Mouse (Mus musculus): ENCODE measurements at regions not wholly inside any gene's neighbourhood (a gene's known extent, or its start where the extent isn't known, plus 50 kb on each side); places are given as distances from the start of the nearest gene placed in this dataset.

DNA sequence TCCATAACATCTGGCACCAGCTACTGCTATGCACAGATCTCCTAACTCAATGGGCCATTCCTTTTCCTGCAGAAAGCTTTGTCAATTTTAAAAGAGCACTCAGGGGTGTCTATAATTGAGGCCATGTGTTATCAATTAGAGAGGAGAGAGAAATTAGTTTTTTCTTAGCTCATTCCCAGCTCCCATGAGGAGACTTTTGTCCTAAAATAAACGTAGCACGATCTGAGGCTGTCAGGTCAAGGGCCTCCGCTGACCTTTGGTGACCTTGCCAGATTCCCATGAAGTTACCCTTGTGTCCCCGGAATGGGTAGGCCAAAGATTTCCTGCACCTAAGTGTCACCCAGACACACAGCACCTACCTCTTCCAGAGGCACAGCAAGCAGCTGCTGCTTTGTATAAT is 130.3 kb upstream of the Gm17728 start:
- 41% methylated on average over 4 of the region's 4 CpGs for WGBS
- no peak for ATAC-seq (ENCODE audit: low FRiP score)
- Histone ChIP-seq H3K4me3 (ENCODE audit: low read depth, low read length) (no peak overlapping the region), H3K9ac (replicated peaks; ENCODE audit: low read length, poor library complexity, severe bottlenecking) (no peak overlapping the region), H3K4me1 (ENCODE audit: insufficient read depth, low read length) (no peaks in the 10 kb centered on the region), H3K36me3 (ENCODE audit: insufficient read depth, low read length) (no peaks in the 10 kb centered on the region), H3K27me3 (ENCODE audit: insufficient read depth, low read length) (no peaks in the 10 kb centered on the region), H3K27ac (ENCODE audit: low read depth, low read length) (no peak overlapping the region), H3K4me2 (ENCODE audit: low read depth, low read length, poor library complexity, severe bottlenecking) (no peak overlapping the region), H3K9me3 (ENCODE audit: low read length) (no peaks in the 10 kb centered on the region)
- no peak for DNase-seq (ENCODE audit: low spot score)
- no peak for TF ChIP-seq CTCF (IDR thresholded peaks at IDR 0.05)

GRCm38 (mm10) chr17:9292296-9292695 is 129.6 kb upstream of the Gm17728 start:
- no peak overlapping the region for H3K27ac ChIP-seq (ENCODE audit: low read depth, low read length)
- no peak for TF ChIP-seq CTCF (IDR thresholded peaks at IDR 0.05)
- ATAC-seq (ENCODE audit: low FRiP score) = no peak
- H3K4me2 ChIP-seq (ENCODE audit: low read depth, low read length, poor library complexity, severe bottlenecking) = no peak overlapping the region
- no peak for DNase-seq (ENCODE audit: low spot score)
- no peaks in the 10 kb centered on the region for H3K4me1 ChIP-seq (ENCODE audit: insufficient read depth, low read length)
- H3K27me3 ChIP-seq (ENCODE audit: insufficient read depth, low read length) = no peaks in the 10 kb centered on the region
- no peaks in the 10 kb centered on the region for H3K36me3 ChIP-seq (ENCODE audit: insufficient read depth, low read length)
- no peaks in the 10 kb centered on the region for H3K9me3 ChIP-seq (ENCODE audit: low read length)
- no peak overlapping the region for H3K9ac ChIP-seq (replicated peaks; ENCODE audit: low read length, poor library complexity, severe bottlenecking)
- no peak overlapping the region for H3K4me3 ChIP-seq (ENCODE audit: low read depth, low read length)
- WGBS = 87% methylated on average over 7 of the region's 7 CpGs

GRCm38 (mm10) chr17:9296371-9296770 is 125.5 kb upstream of the Gm17728 start:
- no peak for TF ChIP-seq CTCF (IDR thresholded peaks at IDR 0.05)
- no peak for ATAC-seq (ENCODE audit: low FRiP score)

GRCm38 (mm10) chr17:9298231-9298630 is 123.6 kb upstream of the Gm17728 start:
- ATAC-seq (ENCODE audit: low FRiP score) (no peak), DNase-seq (ENCODE audit: low spot score) (no peak)
- TF ChIP-seq CTCF (IDR thresholded peaks at IDR 0.05) = no peak
- Histone ChIP-seq H3K4me3 (ENCODE audit: low read depth, low read length) (no peak overlapping the region), H3K9me3 (ENCODE audit: low read length) (no peaks in the 10 kb centered on the region), H3K27ac (ENCODE audit: low read depth, low read length) (no peak overlapping the region), H3K4me2 (ENCODE audit: low read depth, low read length, poor library complexity, severe bottlenecking) (no peak overlapping the region), H3K36me3 (ENCODE audit: insufficient read depth, low read length) (no peaks in the 10 kb centered on the region), H3K4me1 (ENCODE audit: insufficient read depth, low read length) (no peaks in the 10 kb centered on the region), H3K9ac (replicated peaks; ENCODE audit: low read length, poor library complexity, severe bottlenecking) (no peak overlapping the region), H3K27me3 (ENCODE audit: insufficient read depth, low read length) (no peaks in the 10 kb centered on the region)
- 91% methylated on average over 1 of the region's 1 CpGs for WGBS

More at GRCm38 (mm10) chr17:9296371-9296770, 125.5 kb upstream of the Gm17728 start:
- no peaks in the 10 kb centered on the region for H3K36me3 ChIP-seq (ENCODE audit: insufficient read depth, low read length)
- H3K9me3 ChIP-seq (ENCODE audit: low read length) = no peaks in the 10 kb centered on the region
- no peak overlapping the region for H3K9ac ChIP-seq (replicated peaks; ENCODE audit: low read length, poor library complexity, severe bottlenecking)
- no peaks in the 10 kb centered on the region for H3K27me3 ChIP-seq (ENCODE audit: insufficient read depth, low read length)
- no peak overlapping the region for H3K4me2 ChIP-seq (ENCODE audit: low read depth, low read length, poor library complexity, severe bottlenecking)
- no peak overlapping the region for H3K4me3 ChIP-seq (ENCODE audit: low read depth, low read length)
- WGBS = 77% methylated on average over 1 of the region's 1 CpGs
- DNase-seq (ENCODE audit: low spot score) = no peak
- no peaks in the 10 kb centered on the region for H3K4me1 ChIP-seq (ENCODE audit: insufficient read depth, low read length)
- no peak overlapping the region for H3K27ac ChIP-seq (ENCODE audit: low read depth, low read length)

GRCm38 (mm10) chr17:9301101-9301501 is 120.8 kb upstream of the Gm17728 start:
- H3K4me3 ChIP-seq (ENCODE audit: low read depth, low read length) = no peak overlapping the region
- no peak overlapping the region for H3K9ac ChIP-seq (replicated peaks; ENCODE audit: low read length, poor library complexity, severe bottlenecking)
- no peaks in the 10 kb centered on the region for H3K27me3 ChIP-seq (ENCODE audit: insufficient read depth, low read length)
- ATAC-seq (ENCODE audit: low FRiP score) (no peak; the same call in 1 of the 2 replicates), DNase-seq (ENCODE audit: low spot score) (peak; percentile 74)
- WGBS = 30% methylated on average over 4 of the region's 4 CpGs
- no peaks in the 10 kb centered on the region for H3K4me1 ChIP-seq (ENCODE audit: insufficient read depth, low read length)
- H3K9me3 ChIP-seq (ENCODE audit: low read length) = no peaks in the 10 kb centered on the region
- no peak overlapping the region for H3K27ac ChIP-seq (ENCODE audit: low read depth, low read length)
- no peak overlapping the region for H3K4me2 ChIP-seq (ENCODE audit: low read depth, low read length, poor library complexity, severe bottlenecking)
- no peaks in the 10 kb centered on the region for H3K36me3 ChIP-seq (ENCODE audit: insufficient read depth, low read length)
- TF ChIP-seq CTCF (IDR thresholded peaks at IDR 0.05) = no peak

GRCm38 (mm10) chr17:9308507-9308906 is 113.4 kb upstream of the Gm17728 start:
- TF ChIP-seq CTCF (IDR thresholded peaks at IDR 0.05) = no peak

More at GRCm38 (mm10) chr17:9308507-9308906, 113.4 kb upstream of the Gm17728 start:
- ATAC-seq (ENCODE audit: low FRiP score) = no peak
- Histone ChIP-seq H3K4me2 (ENCODE audit: low read depth, low read length, poor library complexity, severe bottlenecking) (no peak overlapping the region), H3K9me3 (ENCODE audit: low read length) (no peaks in the 10 kb centered on the region), H3K4me3 (ENCODE audit: low read depth, low read length) (no peak overlapping the region), H3K27me3 (ENCODE audit: insufficient read depth, low read length) (no peaks in the 10 kb centered on the region), H3K27ac (ENCODE audit: low read depth, low read length) (no peak overlapping the region), H3K36me3 (ENCODE audit: insufficient read depth, low read length) (no peaks in the 10 kb centered on the region), H3K9ac (replicated peaks; ENCODE audit: low read length, poor library complexity, severe bottlenecking) (no peak overlapping the region), H3K4me1 (ENCODE audit: insufficient read depth, low read length) (no peaks in the 10 kb centered on the region)
- peak; percentile 63 for DNase-seq (ENCODE audit: low spot score)
- WGBS = 40% methylated on average over 2 of the region's 2 CpGs
